Mouse (Mus musculus) effector memory CD4-positive, alpha-beta T cell, adult 7 months (primary cell): ENCODE results near the gene Lin28a. TPM values are rescaled to one million over a fixed set of nuclear protein-coding genes. Genes with fewer than 3 reads are reported as not detected.

Experiments
- polyA plus RNA-seq: library from polyadenylated mRNA; unstranded; fragments of 100-300 nt; shearing (Covaris generic); gene quantifications from one replicate; pipeline ENCODE4 v1.2.1, GENCODE M21; 2017

The Lin28a gene
- polyA plus RNA-seq, result not detected

GRCm38 (mm10) chr4:134018779-134019145, at the start of gene Lin28a:
Gene Lin28a, minus strand, starts transcription at chr4:134018841.

GRCm38 (mm10) chr4:134060135-134060865, 41.7 kb upstream of the Lin28a start, which contains the start of gene Crybg2:
Gene Crybg2, plus strand, starts transcription at chr4:134060815.

GRCm38 (mm10) chr4:134053538-134053937, 34.9 kb upstream of the Lin28a start, which contains the start of gene Zfp683:
Gene Zfp683, plus strand, starts transcription at chr4:134053838.

GRCm38 (mm10) chr4:134000466-134001438, 17.9 kb downstream of the Lin28a start, which contains the start of gene Dhdds:
Gene Dhdds, minus strand, starts transcription at chr4:134000918.

GRCm38 (mm10) chr4:133968150-133968921, 50.3 kb downstream of the Lin28a start, which contains the start of gene Hmgn2:
Gene Hmgn2, minus strand, starts transcription at chr4:133968650.

Other genes with a start within 250 kb of the Lin28a start
- 87.8 TPM for gene Rps6ka1, start 131.0 kb downstream of the Lin28a start, polyA plus RNA-seq
- gene Hmgn2, start 50.2 kb downstream of the Lin28a start, polyA plus RNA-seq, result 231 TPM
- 23.7 TPM for gene Dhdds, start 17.9 kb downstream of the Lin28a start, polyA plus RNA-seq
- 3.5 TPM for gene Zfp683, start 35.0 kb upstream of the Lin28a start, polyA plus RNA-seq
- 12.9 TPM for gene Crybg2, start 42.0 kb upstream of the Lin28a start, polyA plus RNA-seq
- 2,277 TPM for gene Cd52, start 76.2 kb upstream of the Lin28a start, polyA plus RNA-seq
- gene Ubxn11, start 83.7 kb upstream of the Lin28a start, polyA plus RNA-seq, result 35.9 TPM
- 1,134 TPM for gene Sh3bgrl3, start 109.9 kb upstream of the Lin28a start, polyA plus RNA-seq
- 63.6 TPM for gene Cep85, start 168.3 kb upstream of the Lin28a start, polyA plus RNA-seq
- not detected for gene Gm7534, start 184.2 kb upstream of the Lin28a start, polyA plus RNA-seq
- not detected for gene Catsper4, start 208.5 kb upstream of the Lin28a start, polyA plus RNA-seq
- not detected for gene Cnksr1, start 219.6 kb upstream of the Lin28a start, polyA plus RNA-seq
- 5.1 TPM for gene E130218I03Rik, start 224.8 kb upstream of the Lin28a start, polyA plus RNA-seq
- gene Zfp593, start 226.8 kb upstream of the Lin28a start, polyA plus RNA-seq, result 27.2 TPM
- gene Gm30191, start 228.1 kb upstream of the Lin28a start, polyA plus RNA-seq, result not detected
- not detected for gene Grrp1, start 235.3 kb upstream of the Lin28a start, polyA plus RNA-seq